Comparison of ENCODE assay signal across 18 mouse cellular contexts in genomic region chr6:136309487-136309886, GRCm38 (mm10). TPM values are rescaled to one million over a fixed set of nuclear protein-coding genes. Genes with fewer than 3 reads are reported as not detected.
"Had no signal": no experiment of that assay in that cellular context is flagged by ENCODE, and none has a peak within 500 bp of the region (broad histone marks: within the 10 kb centered on the region; RNA-seq: fewer than 3 reads in every experiment).

No protein-coding gene starts in this region.

- H3K27ac ChIP-seq: kidney, postnatal 0 days; limb, embryonic 10.5 days; liver, embryonic 15.5 days; macrophage; midbrain, embryonic 15.5 days; neural tube, embryonic 12.5 days had no signal

- H3K4me2 ChIP-seq: liver, embryonic 11.5 days; liver, embryonic 15.5 days; midbrain, embryonic 11.5 days; midbrain, embryonic 15.5 days; neural tube, embryonic 12.5 days had no signal

- H3K27me3 ChIP-seq: liver, embryonic 15.5 days; megakaryocyte, embryonic 14.5 days; midbrain, embryonic 15.5 days; neural tube, embryonic 12.5 days had no signal

- DNase-seq: kidney, adult 11 months; kidney, adult 9 months; kidney, postnatal 36 days; lung, adult 2 months; lung, postnatal 10 days; retina, postnatal 1 day; thymus, postnatal 4 days had no signal

- H3K36me3 ChIP-seq: limb, embryonic 10.5 days; liver, embryonic 15.5 days; midbrain, embryonic 15.5 days; neural tube, embryonic 12.5 days had no signal

- H3K4me3 ChIP-seq: limb, embryonic 10.5 days; liver, embryonic 15.5 days; megakaryocyte, embryonic 14.5 days; midbrain, embryonic 15.5 days; neural tube, embryonic 12.5 days had no signal

- H3K9ac ChIP-seq: liver, embryonic 15.5 days; midbrain, embryonic 15.5 days; neural tube, embryonic 12.5 days had no signal

- H3K4me1 ChIP-seq: limb, embryonic 10.5 days; liver, embryonic 15.5 days; megakaryocyte, embryonic 14.5 days; neural tube, embryonic 12.5 days had no signal

- ATAC-seq: midbrain, embryonic 15.5 days had no signal

- H3K9me3 ChIP-seq: limb, embryonic 10.5 days; liver, embryonic 15.5 days; midbrain, embryonic 15.5 days; neural tube, embryonic 12.5 days had no signal

RNA-seq across cellular contexts. Expression of gene Gm8994, which starts 17.9 kb away (rescaled TPM):
- polyA plus RNA-seq: kidney, postnatal 0 days; limb, embryonic 10.5 days; liver, embryonic 11.5 days; liver, embryonic 15.5 days; lung, adult 2 months; macrophage; midbrain, embryonic 11.5 days; midbrain, embryonic 15.5 days; neural tube, embryonic 12.5 days; spleen, adult 2 months; thymus, postnatal 0 days had no signal
